Mouse (Mus musculus) forebrain, embryonic 15.5 days (tissue): Measurements from ENCODE around the gene Eml4. TPM values are rescaled to one million over a fixed set of nuclear protein-coding genes. Genes with fewer than 3 reads are reported as not detected.

Experiments
- ATAC-seq: fragments of 200-750 bp; cut with Nextera tagmentation; replicated peaks from 2 replicates; pipeline ENCODE4 v1.8.0; 2017; ENCODE audit warnings: mild to moderate bottlenecking, moderate TSS enrichment, moderate library complexity
- H3K27ac ChIP-seq: fragments of 300-500 bp; sonication (generic); replicated peaks from 2 replicates; pipeline ENCODE4 v1.5.1; 2015; ENCODE audit warnings: mild to moderate bottlenecking, inconsistent platforms
- H3K27me3 ChIP-seq: fragments of 300-500 bp; sonication (generic); 2 replicates; pipeline ENCODE4 v1.6.1; 2015; ENCODE audit warnings: inconsistent platforms
- H3K36me3 ChIP-seq: fragments of 300-500 bp; sonication (generic); 2 replicates; pipeline ENCODE4 v1.6.1; 2015; ENCODE audit warnings: mild to moderate bottlenecking, inconsistent platforms
- H3K4me1 ChIP-seq: fragments of 300-500 bp; sonication (generic); 2 replicates; pipeline ENCODE4 v1.6.1; 2015; ENCODE audit warnings: inconsistent platforms
- H3K4me2 ChIP-seq: fragments of 300-500 bp; sonication (generic); replicated peaks from 2 replicates; pipeline ENCODE4 v1.6.1; 2015; ENCODE audit warnings: mild to moderate bottlenecking, inconsistent platforms
- H3K4me3 ChIP-seq: fragments of 300-500 bp; sonication (generic); 2 replicates; pipeline ENCODE4 v1.5.1; 2015; ENCODE audit warnings: mild to moderate bottlenecking, inconsistent platforms
- H3K9ac ChIP-seq: fragments of 300-500 bp; sonication (generic); replicated peaks from 2 replicates; pipeline ENCODE4 v1.6.1; 2015; ENCODE audit warnings: mild to moderate bottlenecking, inconsistent platforms
- H3K9me3 ChIP-seq: fragments of 300-500 bp; sonication (generic); 2 replicates; pipeline ENCODE4 v1.6.1; 2016; ENCODE audit warnings: inconsistent platforms
- WGBS: fragments of 180-500 bp; shearing (Covaris S2); methylation state at CpG from one replicate; pipeline ENCODE4 v1.1.7; 2015; ENCODE audit warnings: mixed read lengths; 5-methylcytosine and 5-hydroxymethylcytosine counted together
- polyA plus RNA-seq: library from polyadenylated mRNA; unstranded; fragments of >200 nt; fragmentation: Nextera tagmentation; extraction: Ambion mirVana; gene quantifications from 2 replicates; pipeline ENCODE4 v1.2.1, GENCODE M21; 2015

Eml4 gene
- polyA plus RNA-seq, 1 experiment from 2014 or later, result 34.8 TPM

DNA sequence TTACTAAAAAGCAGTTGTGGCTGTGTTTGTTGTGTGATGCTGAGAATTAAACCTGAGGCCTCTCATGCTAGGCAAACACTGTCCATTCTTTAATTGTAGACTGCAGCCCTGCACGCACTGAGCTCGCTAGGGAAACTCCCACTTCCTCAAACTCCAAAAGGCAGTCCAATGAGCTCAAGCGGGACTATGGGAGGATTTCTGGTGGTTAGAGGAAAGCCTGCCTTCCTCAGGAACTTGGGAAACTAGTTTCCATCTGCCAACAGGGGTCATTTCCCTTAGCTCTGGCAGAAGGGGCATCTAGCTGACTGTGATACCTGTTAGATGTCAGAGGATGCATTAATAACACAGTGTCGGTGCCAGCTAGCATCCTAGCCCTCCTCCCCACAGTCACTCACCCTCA, 79.9 kb downstream of the Eml4 start:
- H3K27ac ChIP-seq, result no peak overlapping the region
- ATAC-seq, result no peak
- no peak overlapping the region for H3K4me2 ChIP-seq
- H3K27me3 ChIP-seq, result no peaks in the 10 kb centered on the region
- H3K9ac ChIP-seq, result no peak overlapping the region
- H3K36me3 ChIP-seq, result peaks cover 6% of the 10 kb centered on the region; the same call in 1 of the 2 replicates
- WGBS, result 82% methylated on average over 4 of the region's 4 CpGs
- H3K4me1 ChIP-seq, result no peaks in the 10 kb centered on the region
- no peaks in the 10 kb centered on the region for H3K9me3 ChIP-seq
- H3K4me3 ChIP-seq, result no peak overlapping the region

DNA sequence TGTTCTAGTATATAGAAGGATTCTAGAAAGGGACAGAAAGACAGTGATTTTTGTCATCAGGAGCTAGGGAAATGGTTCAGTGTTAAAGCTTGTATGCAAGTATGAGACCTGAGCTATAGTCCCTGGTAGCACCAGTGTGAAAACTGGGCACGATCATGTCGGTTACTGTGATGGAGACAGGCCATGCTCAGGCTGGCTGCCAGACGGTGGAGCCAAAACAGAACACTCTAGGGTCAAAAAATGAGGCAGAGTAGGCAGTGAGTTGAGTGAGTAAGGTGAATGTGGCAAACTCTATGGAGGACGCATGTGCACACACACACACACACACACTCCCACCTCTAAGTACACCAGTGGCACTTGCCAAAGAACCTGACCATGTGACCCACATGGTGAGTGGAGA, 92.7 kb downstream of the Eml4 start:
- H3K9ac ChIP-seq, result no peak overlapping the region
- WGBS, result 84% methylated on average over 4 of the region's 4 CpGs
- no peaks in the 10 kb centered on the region for H3K4me1 ChIP-seq
- peaks cover 15% of the 10 kb centered on the region for H3K36me3 ChIP-seq
- no peak overlapping the region for H3K27ac ChIP-seq
- no peak for ATAC-seq
- no peak overlapping the region for H3K4me3 ChIP-seq
- H3K4me2 ChIP-seq, result no peak overlapping the region
- no peaks in the 10 kb centered on the region for H3K27me3 ChIP-seq
- H3K9me3 ChIP-seq, result no peaks in the 10 kb centered on the region

DNA sequence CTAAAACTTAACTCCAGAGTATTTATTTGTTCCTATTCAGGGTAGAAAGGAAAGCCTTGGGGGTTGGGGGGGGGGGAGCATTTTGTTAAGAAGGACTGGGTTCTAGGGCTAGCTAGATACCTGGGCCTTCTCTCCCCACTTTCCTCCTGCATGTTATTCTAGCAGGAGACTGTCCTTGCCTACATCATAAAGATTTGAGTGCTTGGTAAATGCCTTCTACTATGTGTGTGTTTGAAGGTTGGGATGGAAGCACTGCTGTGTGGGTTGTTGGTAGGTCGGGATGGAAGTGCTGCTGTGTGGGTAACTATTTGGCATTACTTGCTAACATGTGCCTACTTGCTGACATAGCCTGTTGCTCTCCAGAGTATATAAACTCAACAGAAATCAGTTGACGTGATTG, 98.9 kb downstream of the Eml4 start:
- Histone ChIP-seq H3K36me3 (peaks cover 24% of the 10 kb centered on the region), H3K27me3 (no peaks in the 10 kb centered on the region), H3K9me3 (no peaks in the 10 kb centered on the region), H3K4me1 (no peaks in the 10 kb centered on the region), H3K4me2 (no peak overlapping the region), H3K27ac (no peak overlapping the region), H3K9ac (no peak overlapping the region), H3K4me3 (no peak overlapping the region)
- 80% methylated on average over 2 of the region's 2 CpGs for WGBS
- ATAC-seq, result no peak

DNA sequence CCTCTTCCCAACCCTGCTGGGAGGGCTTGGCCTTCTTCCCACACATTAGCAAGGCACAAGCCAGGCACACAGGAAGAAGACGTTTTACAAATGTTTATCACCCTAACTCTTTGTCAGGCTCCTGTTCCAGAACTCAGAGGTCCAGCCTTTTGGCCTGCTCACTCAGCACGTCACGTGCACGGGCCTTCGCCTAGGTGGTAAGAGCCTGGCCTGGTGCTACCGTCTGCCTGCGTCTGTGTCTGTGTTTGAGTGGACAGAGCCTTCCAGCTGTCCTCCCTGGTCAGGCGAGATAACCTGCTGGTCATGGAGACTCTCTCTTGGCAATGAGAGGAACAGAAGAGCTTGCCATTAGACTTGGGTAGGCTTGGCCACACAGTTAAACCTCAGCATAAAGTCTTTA, 100.6 kb downstream of the Eml4 start:
- ATAC-seq, result no peak
- H3K4me1 ChIP-seq, result no peaks in the 10 kb centered on the region
- WGBS, result 91% methylated on average over 8 of the region's 8 CpGs
- H3K27me3 ChIP-seq, result no peaks in the 10 kb centered on the region
- H3K9ac ChIP-seq, result no peak overlapping the region
- no peak overlapping the region for H3K4me3 ChIP-seq
- no peak overlapping the region for H3K27ac ChIP-seq
- peaks cover 37% of the 10 kb centered on the region for H3K36me3 ChIP-seq
- no peak overlapping the region for H3K4me2 ChIP-seq
- no peaks in the 10 kb centered on the region for H3K9me3 ChIP-seq

DNA sequence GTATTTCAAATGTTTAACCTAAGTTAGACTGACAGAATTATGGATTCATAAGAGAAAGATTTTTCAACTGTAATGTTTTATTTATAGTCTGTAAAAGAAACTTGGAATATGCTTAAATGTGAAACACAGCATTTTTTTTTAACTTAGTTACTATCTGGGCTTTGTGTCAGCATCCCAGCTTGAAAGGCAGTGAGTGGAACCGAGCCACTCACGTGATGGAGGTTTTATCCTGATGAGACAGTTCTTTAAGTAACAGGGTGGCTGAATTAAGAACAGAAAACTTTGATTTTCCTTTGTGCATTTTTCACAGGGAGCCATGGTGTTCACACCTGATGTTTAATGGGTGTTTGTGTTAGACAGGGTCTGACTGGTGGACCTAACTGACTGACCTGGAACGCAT, 101.1 kb downstream of the Eml4 start:
- WGBS, result 95% methylated on average over 3 of the region's 3 CpGs
- Histone ChIP-seq H3K4me2 (no peak overlapping the region), H3K27ac (no peak overlapping the region), H3K4me1 (no peaks in the 10 kb centered on the region), H3K9me3 (no peaks in the 10 kb centered on the region), H3K9ac (no peak overlapping the region), H3K36me3 (peaks cover 37% of the 10 kb centered on the region), H3K4me3 (no peak overlapping the region), H3K27me3 (no peaks in the 10 kb centered on the region)
- ATAC-seq, result no peak

DNA sequence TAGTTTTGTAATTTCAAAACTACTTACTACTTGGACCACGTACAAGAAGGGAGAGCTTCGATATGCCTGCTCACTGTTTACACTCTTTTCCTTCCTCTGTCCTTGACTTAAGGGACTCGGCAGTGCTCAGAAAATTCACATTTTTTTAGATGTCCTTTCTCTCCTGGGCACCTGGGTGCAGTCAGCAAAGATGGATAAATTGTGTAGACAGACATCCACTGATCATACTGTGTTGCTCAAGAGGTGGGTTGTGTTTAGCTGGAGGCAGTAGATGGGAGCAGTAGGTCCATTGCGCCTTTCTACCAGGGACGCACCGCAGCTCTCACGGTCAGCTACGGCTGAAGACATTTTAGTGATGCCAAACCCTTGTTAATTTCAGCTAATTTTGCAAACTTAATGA, 101.7 kb downstream of the Eml4 start:
- WGBS, result 89% methylated on average over 8 of the region's 8 CpGs
- no peaks in the 10 kb centered on the region for H3K27me3 ChIP-seq
- H3K4me1 ChIP-seq, result no peaks in the 10 kb centered on the region
- peaks cover 37% of the 10 kb centered on the region for H3K36me3 ChIP-seq
- H3K9me3 ChIP-seq, result no peaks in the 10 kb centered on the region
- ATAC-seq, result no peak
- H3K4me3 ChIP-seq, result no peak overlapping the region
- H3K27ac ChIP-seq, result no peak overlapping the region
- no peak overlapping the region for H3K9ac ChIP-seq
- no peak overlapping the region for H3K4me2 ChIP-seq

DNA sequence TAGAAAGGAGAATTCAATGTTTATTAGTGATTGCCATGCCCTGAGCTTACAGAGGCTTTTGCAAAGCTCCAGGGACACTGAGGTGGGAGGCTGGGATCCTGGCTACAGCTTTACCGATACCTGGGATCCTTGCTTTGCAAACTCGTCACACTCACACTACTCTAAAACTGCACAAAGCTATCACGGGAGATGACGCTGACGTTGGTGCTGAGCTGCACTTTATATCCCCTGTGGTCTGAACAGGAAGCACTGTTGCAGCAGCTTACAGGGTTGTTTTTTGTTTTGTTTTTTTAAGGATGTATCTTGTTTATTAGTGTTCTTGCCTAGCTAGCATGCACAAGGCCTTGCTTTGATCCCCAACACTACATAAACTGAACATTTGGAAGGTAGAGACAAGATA, 102.9 kb downstream of the Eml4 start:
- Histone ChIP-seq H3K36me3 (peaks cover 38% of the 10 kb centered on the region), H3K9ac (no peak overlapping the region), H3K27ac (no peak overlapping the region), H3K4me2 (no peak overlapping the region), H3K27me3 (no peaks in the 10 kb centered on the region), H3K9me3 (no peaks in the 10 kb centered on the region), H3K4me3 (no peak overlapping the region), H3K4me1 (no peaks in the 10 kb centered on the region)
- WGBS, result 82% methylated on average over 5 of the region's 5 CpGs
- ATAC-seq, result no peak

DNA sequence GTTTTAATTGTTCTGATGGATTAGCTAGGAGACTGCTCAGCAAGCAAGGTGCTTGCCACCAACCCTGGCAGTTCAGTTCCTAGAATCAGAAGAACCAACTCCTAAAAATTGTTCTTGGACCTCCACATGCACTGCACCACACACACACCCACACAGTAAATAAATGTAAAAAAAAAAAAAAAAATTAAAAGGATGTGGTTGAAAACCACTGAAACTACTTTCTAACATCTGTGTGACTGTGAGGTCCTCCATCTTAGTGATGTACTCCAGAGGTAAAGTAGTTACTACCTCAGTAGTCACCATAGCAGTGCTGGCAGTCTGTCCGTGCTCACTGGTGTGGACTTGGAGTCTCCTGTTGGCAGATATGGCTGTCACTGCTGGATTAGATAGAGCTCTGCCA, 106.5 kb downstream of the Eml4 start:
- Histone ChIP-seq H3K36me3 (peaks cover 36% of the 10 kb centered on the region), H3K4me1 (no peaks in the 10 kb centered on the region), H3K4me3 (no peak overlapping the region), H3K27ac (no peak overlapping the region), H3K9ac (no peak overlapping the region), H3K4me2 (no peak overlapping the region), H3K27me3 (no peaks in the 10 kb centered on the region), H3K9me3 (no peaks in the 10 kb centered on the region)
- ATAC-seq, result no peak
- 94% methylated on average over 1 of the region's 1 CpGs for WGBS

DNA sequence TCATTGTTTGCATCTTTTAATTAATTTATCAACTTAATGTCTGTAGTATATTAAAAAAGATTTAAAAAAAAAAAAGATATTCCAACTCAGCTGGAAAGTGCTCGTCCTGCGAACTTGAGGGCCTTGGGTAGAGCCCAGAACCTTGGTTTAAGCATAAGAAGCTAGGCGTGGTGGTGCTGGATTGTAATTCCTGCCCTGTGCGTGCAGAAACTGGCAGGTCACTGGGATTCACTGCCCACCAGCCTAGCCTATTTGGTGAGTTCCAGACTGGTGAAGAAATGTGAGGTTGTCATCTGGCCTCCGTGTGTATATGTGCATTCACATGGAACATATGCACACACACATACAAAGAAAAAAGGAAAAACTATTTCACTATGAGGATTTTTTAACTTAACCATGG, 115.2 kb downstream of the Eml4 start:
- no peak overlapping the region for H3K9ac ChIP-seq

DNA sequence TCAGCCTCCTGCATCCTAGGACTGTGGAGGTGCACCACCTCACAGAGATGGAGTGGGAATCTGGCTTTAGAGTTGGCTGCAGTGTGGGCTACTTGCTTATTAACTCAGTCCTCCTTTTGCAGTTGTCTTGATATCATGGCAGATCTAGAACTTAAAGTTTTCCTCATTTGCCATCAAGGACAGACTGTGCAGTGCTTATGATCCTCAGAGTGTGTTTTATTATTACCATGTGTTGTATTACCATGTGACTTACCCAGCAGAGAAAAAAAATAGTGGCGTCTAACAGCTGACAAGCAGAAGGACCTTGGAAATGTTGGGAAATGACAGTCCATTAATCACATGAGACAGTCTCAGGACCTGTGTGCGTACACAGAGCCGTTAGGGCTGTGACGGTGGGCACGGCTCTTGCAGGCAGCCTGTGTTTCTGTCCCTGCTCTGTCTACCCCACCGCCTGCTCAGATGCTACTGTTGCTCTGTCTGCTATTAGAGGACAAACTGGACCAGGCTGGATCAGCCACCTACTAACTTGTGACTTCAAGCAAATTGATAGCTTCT, 116.0 kb downstream of the Eml4 start:
- Histone ChIP-seq H3K27ac (no peak overlapping the region), H3K4me3 (no peak overlapping the region), H3K9me3 (no peaks in the 10 kb centered on the region), H3K36me3 (peaks cover 24% of the 10 kb centered on the region; the same call in 1 of the 2 replicates), H3K4me2 (no peak overlapping the region), H3K9ac (no peak overlapping the region), H3K27me3 (no peaks in the 10 kb centered on the region), H3K4me1 (no peaks in the 10 kb centered on the region)
- ATAC-seq, result no peak
- 83% methylated on average over 6 of the region's 6 CpGs for WGBS

More for the DNA sequence above, 115.2 kb downstream of the Eml4 start:
- peaks cover 25% of the 10 kb centered on the region; the same call in 1 of the 2 replicates for H3K36me3 ChIP-seq
- no peaks in the 10 kb centered on the region for H3K4me1 ChIP-seq
- no peaks in the 10 kb centered on the region for H3K27me3 ChIP-seq
- H3K9me3 ChIP-seq, result no peaks in the 10 kb centered on the region
- whole genome bisulfite sequencing, result 91% methylated on average over 5 of the region's 5 CpGs
- H3K4me3 ChIP-seq, result no peak overlapping the region
- no peak for ATAC-seq
- no peak overlapping the region for H3K27ac ChIP-seq
- H3K4me2 ChIP-seq, result no peak overlapping the region

DNA sequence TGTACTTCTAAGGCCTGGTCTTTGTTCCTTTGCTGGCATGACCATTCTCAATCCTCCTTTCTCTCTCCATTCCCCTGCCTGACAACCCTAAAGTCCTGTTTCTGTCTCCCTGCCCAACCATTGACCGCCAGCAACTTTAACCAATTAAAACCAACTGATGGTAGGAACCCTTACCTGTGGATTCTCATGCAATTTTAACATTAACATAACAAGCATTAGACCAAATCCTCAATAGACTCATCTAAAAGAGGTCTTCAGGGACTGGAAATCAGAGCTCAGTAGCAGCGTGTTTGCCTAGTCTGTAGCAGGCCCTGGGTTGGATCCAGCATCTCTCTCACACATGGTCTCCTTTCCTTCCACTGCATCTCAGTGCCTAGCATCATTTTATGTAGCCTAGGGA, 118.9 kb downstream of the Eml4 start:
- H3K4me2 ChIP-seq, result no peak overlapping the region
- H3K9ac ChIP-seq, result no peak overlapping the region
- H3K4me3 ChIP-seq, result no peak overlapping the region
- H3K27ac ChIP-seq, result no peak overlapping the region
- no peaks in the 10 kb centered on the region for H3K9me3 ChIP-seq
- ATAC-seq, result no peak
- no peaks in the 10 kb centered on the region for H3K4me1 ChIP-seq
- WGBS, result 92% methylated on average over 2 of the region's 2 CpGs
- H3K27me3 ChIP-seq, result no peaks in the 10 kb centered on the region
- H3K36me3 ChIP-seq, result peaks cover 25% of the 10 kb centered on the region

DNA sequence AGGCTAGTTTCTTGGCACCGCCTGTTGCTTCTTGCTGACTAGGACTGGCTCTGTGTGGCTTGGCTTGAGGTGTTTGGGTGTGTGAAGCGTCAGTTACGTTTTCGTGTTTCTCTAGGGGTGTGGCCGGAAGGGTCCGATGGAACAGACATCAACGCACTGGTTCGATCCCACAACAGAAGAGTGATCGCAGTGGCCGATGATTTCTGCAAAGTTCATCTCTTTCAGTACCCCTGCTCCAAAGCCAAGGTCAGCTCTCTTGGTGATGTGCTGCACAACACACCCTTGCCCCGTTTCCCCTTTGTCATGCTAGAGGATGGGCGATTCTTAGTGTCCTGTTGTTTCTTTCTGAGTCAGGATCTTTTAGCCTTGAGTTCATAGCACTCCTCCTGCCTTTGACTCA, 126.4 kb downstream of the Eml4 start:
- Histone ChIP-seq H3K9ac (no peak overlapping the region), H3K4me2 (no peak overlapping the region), H3K36me3 (peaks cover 53% of the 10 kb centered on the region), H3K27ac (no peak overlapping the region), H3K27me3 (no peaks in the 10 kb centered on the region), H3K4me3 (no peak overlapping the region), H3K9me3 (no peaks in the 10 kb centered on the region), H3K4me1 (no peaks in the 10 kb centered on the region)
- 97% methylated on average over 12 of the region's 12 CpGs for WGBS
- ATAC-seq, result no peak

DNA sequence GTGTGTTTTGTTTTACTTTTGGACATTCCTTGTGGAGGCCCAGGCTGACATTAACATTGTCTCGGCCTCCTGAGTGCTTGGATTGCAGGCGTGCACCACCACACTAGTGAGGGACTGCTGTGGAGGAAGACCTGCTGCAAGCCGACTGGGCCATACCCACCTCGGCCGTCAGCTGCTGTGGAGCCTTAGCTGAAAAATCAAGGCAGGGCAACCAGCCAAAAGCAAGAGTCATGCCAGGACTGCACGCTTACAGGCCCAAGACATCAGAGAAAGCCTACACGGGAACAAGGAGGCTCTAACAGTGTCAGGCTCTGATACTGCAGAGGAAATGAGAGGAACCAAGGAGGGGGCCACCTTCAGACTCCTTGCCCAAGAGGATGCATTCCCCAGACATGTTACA, 130.8 kb downstream of the Eml4 start:
- Histone ChIP-seq H3K4me1 (no peaks in the 10 kb centered on the region), H3K27ac (no peak overlapping the region), H3K27me3 (no peaks in the 10 kb centered on the region), H3K9ac (no peak overlapping the region), H3K4me3 (no peak overlapping the region), H3K36me3 (peaks cover 36% of the 10 kb centered on the region), H3K4me2 (no peak overlapping the region), H3K9me3 (no peaks in the 10 kb centered on the region)
- no peak for ATAC-seq
- WGBS, result 77% methylated on average over 7 of the region's 7 CpGs
